Mouse (Mus musculus): Measurements from ENCODE around the gene Rnf130.

DNA sequence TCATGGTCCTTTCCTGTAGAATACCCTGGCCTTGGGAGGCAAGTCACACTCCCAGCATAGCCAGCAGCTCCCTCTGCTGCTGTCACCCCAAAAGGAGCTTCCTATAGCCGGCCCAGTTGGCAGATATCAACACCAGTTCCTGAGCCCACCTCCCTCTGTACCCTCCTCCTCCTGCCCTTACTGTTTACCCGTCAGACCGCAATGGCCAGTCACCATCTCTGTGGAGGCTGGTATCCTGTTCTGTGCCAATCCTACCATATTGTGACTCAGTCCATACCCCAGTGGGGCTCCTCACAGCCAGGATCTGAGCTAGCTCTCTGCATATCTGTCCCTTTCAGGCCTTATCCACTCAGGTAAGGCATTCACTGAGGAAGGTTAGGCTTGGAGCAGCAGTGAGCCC is 120.4 kb downstream of the Rnf130 start:
- TF ChIP-seq CTCF (conservative IDR thresholded peaks at IDR 0.05; ENCODE audit: low read length) = no peak
- TF ChIP-seq NANOG (IDR thresholded peaks at IDR 0.05; ENCODE audit: borderline replicate concordance, low read length) = no peak
